Mouse (Mus musculus) cerebellum, postnatal 10 days (tissue): ENCODE measurements around the gene Shisa5.

Experiments used
- DNase-seq, 2 experiments: peaks; one replicate each; pipeline ENCODE4 v3.0.0; 2021; ENCODE audit warnings: mixed read lengths in 2 of 2

Gene Shisa5

GRCm38 (mm10) chr9:109055271-109056030, 17.1 kb downstream of the Shisa5 start:
- no peak for DNase-seq

- no peak for DNase-seq
Observed at GRCm38 (mm10) chr9:109056081-109056690, 17.8 kb downstream of the Shisa5 start.

- no peak for DNase-seq
Observed at GRCm38 (mm10) chr9:109056916-109057315, 18.6 kb downstream of the Shisa5 start.

DNA sequence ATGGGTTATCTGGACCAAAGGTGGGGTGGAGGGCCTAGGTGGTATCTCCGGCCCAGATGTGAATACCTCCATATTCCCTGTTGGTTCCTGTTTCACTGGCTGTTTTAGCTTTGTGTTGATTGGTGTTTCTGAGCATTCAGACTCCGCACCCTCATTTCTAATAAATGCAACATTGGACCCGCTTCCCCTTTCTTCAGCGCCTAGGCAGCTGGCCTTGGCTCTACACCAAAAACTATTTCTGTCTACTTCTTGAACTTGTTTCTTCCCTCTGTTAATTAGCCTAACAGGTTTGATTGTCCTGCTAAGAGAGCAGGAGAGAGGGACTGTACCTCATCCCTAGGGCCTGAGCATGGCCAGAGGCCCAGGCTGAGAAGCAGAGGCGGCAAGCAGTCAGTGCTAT, 19.2 kb downstream of the Shisa5 start:
- no peak for DNase-seq

- no peak for DNase-seq
Observed at GRCm38 (mm10) chr9:109058006-109058765, 19.8 kb downstream of the Shisa5 start.

DNA sequence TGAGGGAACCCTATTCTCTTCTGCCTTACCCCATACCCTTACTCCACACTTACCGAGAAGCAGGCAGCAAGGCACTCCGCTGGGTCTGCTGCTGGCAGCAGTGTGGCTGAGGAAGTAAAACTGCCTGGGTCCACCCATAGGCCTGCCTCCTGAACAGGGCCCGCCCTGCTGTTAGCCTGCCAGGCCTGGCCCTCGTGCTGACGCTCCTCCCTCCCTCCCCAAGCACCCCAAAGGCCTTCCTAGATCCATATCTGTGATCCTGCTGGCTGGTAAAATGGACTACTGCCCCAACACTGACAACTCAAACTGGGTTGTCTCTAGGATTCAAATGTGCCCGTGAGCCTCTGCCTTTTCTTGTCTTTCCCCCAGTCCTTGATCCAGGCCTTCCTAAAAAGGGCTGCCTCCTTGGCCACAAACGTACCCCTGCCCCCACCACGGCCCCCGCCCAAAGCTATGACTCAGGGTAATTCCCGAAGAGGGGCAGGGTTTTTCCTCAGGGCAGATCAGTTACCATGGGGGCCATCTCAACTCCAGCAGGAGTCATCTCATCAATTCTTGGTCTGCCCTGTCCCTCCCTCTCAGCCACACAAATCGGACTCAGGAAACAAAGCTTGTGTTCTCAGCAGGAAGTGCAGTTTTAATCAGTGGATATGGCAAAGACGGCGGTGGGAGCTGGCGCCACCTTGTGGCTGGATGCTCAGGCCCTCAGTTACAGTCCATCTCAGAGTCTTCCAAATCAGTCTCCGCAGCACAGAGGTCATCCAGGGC, 21.0 kb downstream of the Shisa5 start, which contains the start of gene Trex1:
Gene Trex1 (minus strand): TSS at position 599 of the 768 bp plus-strand sequence.
- DNase-seq: peak; percentile 93 to 96

- peak; percentile 47 to 53 for DNase-seq
Observed at GRCm38 (mm10) chr9:109060184-109060897, 22.0 kb downstream of the Shisa5 start.

DNA sequence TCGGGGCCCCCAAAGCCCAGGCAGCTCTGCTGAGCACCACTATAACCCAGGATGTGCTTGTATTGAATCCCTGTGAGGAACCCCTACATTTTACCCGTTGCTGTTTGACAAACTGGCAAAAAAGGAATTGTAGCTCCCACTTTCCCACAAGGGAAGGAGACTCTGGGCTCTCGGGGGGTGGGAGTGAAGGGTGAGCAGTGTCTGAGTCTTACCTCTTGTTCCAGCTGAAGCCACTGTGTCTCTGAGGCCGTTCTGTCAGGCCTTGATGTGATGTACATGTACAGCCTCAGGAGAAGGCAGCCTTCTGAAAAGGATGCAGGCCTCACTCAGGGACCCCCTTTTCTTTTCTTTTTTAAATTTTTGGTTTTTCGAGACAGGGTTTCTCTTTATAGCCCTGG, 22.5 kb downstream of the Shisa5 start:
- DNase-seq: no peak

- no peak for DNase-seq
Observed at GRCm38 (mm10) chr9:109068095-109068735, 29.9 kb downstream of the Shisa5 start.

GRCm38 (mm10) chr9:109073661-109074573, 35.6 kb downstream of the Shisa5 start, which contains the start of gene Atrip:
TSS of gene Atrip (minus strand) at chr9:109074124.
- peak; percentile 96 to 98 for DNase-seq

- no peak for DNase-seq
Observed at GRCm38 (mm10) chr9:109080516-109080915, 42.2 kb downstream of the Shisa5 start.

- no peak for DNase-seq
Observed at GRCm38 (mm10) chr9:109081749-109082123, 43.4 kb downstream of the Shisa5 start.

GRCm38 (mm10) chr9:109082124-109082800, 43.9 kb downstream of the Shisa5 start, which contains the start of the genes Ccdc51 and Tma7:
TSS of gene Ccdc51 (plus strand) at chr9:109082493.
TSS of gene Tma7 (minus strand) at chr9:109082587.
- DNase-seq: peak; percentile 90 to 93

GRCm38 (mm10) chr9:109084922-109085321, 46.6 kb downstream of the Shisa5 start:
- no peak for DNase-seq

DNA sequence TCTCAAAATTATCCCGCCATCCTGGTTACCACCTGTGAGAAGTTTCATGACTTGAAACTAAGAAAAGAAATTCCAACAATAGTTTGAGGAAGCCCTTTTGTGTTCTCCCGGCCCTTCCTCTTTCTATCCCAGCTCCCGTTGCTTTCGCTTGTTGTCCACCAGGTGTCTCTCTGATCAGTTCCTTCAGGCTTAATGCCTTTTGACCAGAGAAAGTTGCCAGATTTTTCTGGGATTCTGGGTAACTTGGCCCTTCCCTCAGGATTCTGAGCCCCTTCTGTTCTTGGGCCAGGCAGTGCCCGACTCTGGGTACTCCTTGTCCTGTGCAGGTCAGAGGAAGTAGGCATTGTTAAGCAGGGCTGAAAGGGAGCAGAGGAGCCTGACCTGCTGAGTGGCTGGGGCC, 49.6 kb downstream of the Shisa5 start:
- peak; percentile 83 to 89 for DNase-seq

DNA sequence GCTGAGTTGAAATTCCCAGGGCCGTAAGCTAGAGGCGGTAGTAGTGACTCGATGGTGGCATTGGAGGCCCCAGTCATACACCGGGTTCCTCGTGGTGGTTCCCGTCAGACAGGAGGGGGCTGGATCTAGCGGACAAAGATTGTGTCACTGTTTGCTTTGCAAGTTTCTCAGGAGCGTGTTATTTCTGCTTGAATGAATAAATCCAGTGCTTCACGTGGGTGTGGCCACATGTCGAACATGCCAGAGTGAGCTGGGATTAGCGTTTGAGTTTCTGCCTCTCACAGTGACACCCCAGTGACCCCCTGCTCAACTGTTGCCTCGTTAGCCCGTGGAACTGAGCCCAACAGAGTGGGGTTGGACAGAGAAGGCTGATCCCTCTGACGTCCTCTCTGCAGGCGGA, 52.1 kb downstream of the Shisa5 start:
- no peak for DNase-seq

DNA sequence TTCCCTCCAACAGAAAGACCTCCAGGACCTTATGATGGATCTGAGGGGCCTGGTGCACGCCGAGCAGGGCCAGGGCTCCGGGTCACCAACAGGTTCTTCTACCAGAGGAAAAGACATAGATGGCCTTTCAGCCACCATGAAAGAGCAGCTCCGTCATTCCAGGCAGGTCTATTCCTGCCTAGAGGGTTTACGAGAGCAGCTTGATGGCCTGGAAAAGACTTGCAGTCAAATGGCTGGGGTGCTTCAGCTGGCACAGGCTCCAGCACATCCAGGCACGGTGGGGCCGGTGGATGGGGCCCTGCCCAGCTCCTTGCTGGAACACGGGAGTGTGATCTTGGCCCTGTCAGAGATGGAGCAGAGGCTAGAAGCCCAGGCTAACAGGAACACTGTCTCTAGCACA, 53.4 kb downstream of the Shisa5 start:
- DNase-seq: no peak

DNA sequence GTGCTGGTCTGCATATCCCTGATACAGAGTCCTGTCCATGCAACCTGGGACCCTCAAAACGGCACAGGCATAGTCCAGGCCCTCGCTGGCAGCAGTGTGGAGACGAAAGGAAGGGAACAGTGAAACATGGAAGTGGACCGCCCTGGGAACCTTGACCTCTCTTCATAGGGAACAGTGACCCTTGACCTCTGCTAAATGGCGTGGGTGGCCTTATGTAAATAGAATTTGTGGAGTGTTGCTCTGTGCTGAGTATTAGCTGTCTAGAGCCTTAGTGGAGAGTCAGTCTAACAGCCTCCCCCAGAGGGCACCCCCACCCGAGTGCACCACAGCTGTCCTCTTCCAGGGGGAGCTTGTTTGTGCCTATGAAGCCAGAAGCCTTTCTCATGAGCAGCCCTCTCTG, 54.4 kb downstream of the Shisa5 start:
- DNase-seq: no peak

GRCm38 (mm10) chr9:109093786-109094552, 55.6 kb downstream of the Shisa5 start:
- DNase-seq: peak; percentile 51 to 57
